Mouse (Mus musculus) liver, embryonic 15.5 days (tissue): ENCODE data around the gene Rpl36-ps4. TPM values are rescaled to one million over a fixed set of nuclear protein-coding genes. Genes with fewer than 3 reads are reported as not detected.

Experiments
- ATAC-seq: fragments of 200-750 bp; cut with Nextera tagmentation; 2 replicates; pipeline ENCODE4 v1.8.0; 2017; ENCODE audit warnings: moderate number of reproducible peaks, mild to moderate bottlenecking, moderate library complexity; ENCODE audit not compliant: insufficient read depth
- H3K27ac ChIP-seq: fragments of 300-500 bp; sonication (generic); replicated peaks from 2 replicates; pipeline ENCODE4 v1.5.1; 2015; ENCODE audit warnings: mild to moderate bottlenecking, inconsistent platforms
- H3K27me3 ChIP-seq: fragments of 300-500 bp; sonication (generic); 2 replicates; pipeline ENCODE4 v1.6.1; 2015; ENCODE audit warnings: mild to moderate bottlenecking, inconsistent platforms
- H3K36me3 ChIP-seq: fragments of 300-500 bp; sonication (generic); replicated peaks from 2 replicates; pipeline ENCODE4 v1.6.1; 2015; ENCODE audit warnings: moderate library complexity, mild to moderate bottlenecking, inconsistent platforms
- H3K4me1 ChIP-seq: fragments of 300-500 bp; sonication (generic); replicated peaks from 2 replicates; pipeline ENCODE4 v1.6.1; 2015; ENCODE audit warnings: inconsistent platforms
- H3K4me2 ChIP-seq: fragments of 300-500 bp; sonication (generic); 2 replicates; pipeline ENCODE4 v1.6.1; 2015; ENCODE audit warnings: moderate library complexity, mild to moderate bottlenecking, inconsistent platforms
- H3K4me3 ChIP-seq: fragments of 300-500 bp; sonication (generic); replicated peaks from 2 replicates; pipeline ENCODE4 v1.5.1; 2015; ENCODE audit warnings: mild to moderate bottlenecking, inconsistent platforms
- H3K9ac ChIP-seq: fragments of 300-500 bp; sonication (generic); 2 replicates; pipeline ENCODE4 v1.6.1; 2015; ENCODE audit warnings: moderate library complexity, mild to moderate bottlenecking, inconsistent platforms
- H3K9me3 ChIP-seq: fragments of 300-500 bp; sonication (generic); replicated peaks from 2 replicates; pipeline ENCODE4 v1.6.1; 2016; ENCODE audit warnings: inconsistent platforms
- WGBS: fragments of 180-500 bp; shearing (Covaris S2); methylation state at CpG from one replicate; pipeline ENCODE4 v1.1.7; 2015; ENCODE audit warnings: mixed read lengths; ENCODE audit not compliant: insufficient replicate concordance; 5-methylcytosine and 5-hydroxymethylcytosine counted together
- polyA plus RNA-seq: library from polyadenylated mRNA; unstranded; fragments of >200 nt; fragmentation: Nextera tagmentation; extraction: Ambion mirVana; gene quantifications from 2 replicates; pipeline ENCODE4 v1.2.1, GENCODE M21; 2015

Rpl36-ps4 gene
- polyA plus RNA-seq, result not detected in 2 replicates

- no peaks in the 10 kb centered on the region for H3K27me3 ChIP-seq
- H3K9me3 ChIP-seq, result no peaks in the 10 kb centered on the region
- ATAC-seq, result no peak
- no peaks in the 10 kb centered on the region for H3K36me3 ChIP-seq
- H3K4me1 ChIP-seq, result no peaks in the 10 kb centered on the region
- no peak within 1 kb of the TSS for H3K4me2 ChIP-seq
- no peak within 1 kb of the TSS for H3K4me3 ChIP-seq
- H3K27ac ChIP-seq, result no peak within 1 kb of the TSS
- 70% methylated on average over 5 of the region's 5 CpGs for WGBS
- no peak within 1 kb of the TSS for H3K9ac ChIP-seq
Observed at GRCm38 (mm10) chr17:87920677-87921076, at the start of gene Rpl36-ps4. TSS of gene Rpl36-ps4 (plus strand) at chr17:87920977.

GRCm38 (mm10) chr17:87871461-87872126, 49.2 kb upstream of the Rpl36-ps4 start:
- Histone ChIP-seq H3K4me1 (no peaks in the 10 kb centered on the region), H3K4me3 (no peak overlapping the region), H3K27ac (no peak overlapping the region), H3K36me3 (no peaks in the 10 kb centered on the region), H3K4me2 (no peak overlapping the region), H3K9ac (no peak overlapping the region), H3K27me3 (no peaks in the 10 kb centered on the region), H3K9me3 (no peaks in the 10 kb centered on the region)
- no peak for ATAC-seq
- 60% methylated on average over 13 of the region's 13 CpGs for WGBS

GRCm38 (mm10) chr17:87872286-87872685, 48.5 kb upstream of the Rpl36-ps4 start:
- no peak for ATAC-seq
- H3K4me1 ChIP-seq, result no peaks in the 10 kb centered on the region
- H3K9me3 ChIP-seq, result no peaks in the 10 kb centered on the region
- H3K27ac ChIP-seq, result no peak overlapping the region
- no peaks in the 10 kb centered on the region for H3K27me3 ChIP-seq
- H3K4me2 ChIP-seq, result no peak overlapping the region
- H3K4me3 ChIP-seq, result no peak overlapping the region
- no peaks in the 10 kb centered on the region for H3K36me3 ChIP-seq
- WGBS, result 47% methylated on average over 4 of the region's 4 CpGs
- no peak overlapping the region for H3K9ac ChIP-seq

GRCm38 (mm10) chr17:87873456-87873855, 47.3 kb upstream of the Rpl36-ps4 start:
- ATAC-seq, result no peak
- Histone ChIP-seq H3K4me1 (no peaks in the 10 kb centered on the region), H3K4me3 (no peak overlapping the region), H3K36me3 (no peaks in the 10 kb centered on the region), H3K9me3 (no peaks in the 10 kb centered on the region), H3K9ac (no peak overlapping the region), H3K27me3 (no peaks in the 10 kb centered on the region), H3K4me2 (no peak overlapping the region), H3K27ac (no peak overlapping the region)
- WGBS, result 55% methylated on average over 7 of the region's 7 CpGs

- Histone ChIP-seq H3K4me3 (no peak overlapping the region), H3K27me3 (no peaks in the 10 kb centered on the region), H3K9ac (no peak overlapping the region), H3K9me3 (no peaks in the 10 kb centered on the region), H3K4me2 (no peak overlapping the region), H3K36me3 (no peaks in the 10 kb centered on the region), H3K27ac (no peak overlapping the region), H3K4me1 (no peaks in the 10 kb centered on the region)
- ATAC-seq, result no peak
- WGBS, result 64% methylated on average over 4 of the region's 4 CpGs
Observed at GRCm38 (mm10) chr17:87873943-87874342, 46.8 kb upstream of the Rpl36-ps4 start.

GRCm38 (mm10) chr17:87875346-87875920, 45.3 kb upstream of the Rpl36-ps4 start:
- H3K9ac ChIP-seq, result no peak overlapping the region
- H3K27ac ChIP-seq, result no peak overlapping the region
- H3K4me2 ChIP-seq, result no peak overlapping the region
- H3K36me3 ChIP-seq, result no peaks in the 10 kb centered on the region
- no peaks in the 10 kb centered on the region for H3K4me1 ChIP-seq
- no peak overlapping the region for H3K4me3 ChIP-seq
- no peak for ATAC-seq
- WGBS, result 66% methylated on average over 8 of the region's 8 CpGs
- no peaks in the 10 kb centered on the region for H3K27me3 ChIP-seq
- no peaks in the 10 kb centered on the region for H3K9me3 ChIP-seq

GRCm38 (mm10) chr17:87876295-87877000, 44.3 kb upstream of the Rpl36-ps4 start:
- H3K4me2 ChIP-seq, result no peak overlapping the region
- H3K4me1 ChIP-seq, result no peaks in the 10 kb centered on the region
- H3K9ac ChIP-seq, result no peak overlapping the region
- no peak for ATAC-seq
- no peaks in the 10 kb centered on the region for H3K27me3 ChIP-seq
- WGBS, result 67% methylated on average over 11 of the region's 11 CpGs
- H3K36me3 ChIP-seq, result no peaks in the 10 kb centered on the region
- no peaks in the 10 kb centered on the region for H3K9me3 ChIP-seq
- H3K27ac ChIP-seq, result no peak overlapping the region
- no peak overlapping the region for H3K4me3 ChIP-seq

- H3K27me3 ChIP-seq, result no peaks in the 10 kb centered on the region
- H3K4me2 ChIP-seq, result no peak overlapping the region
- H3K27ac ChIP-seq, result no peak overlapping the region
- no peaks in the 10 kb centered on the region for H3K9me3 ChIP-seq
- no peaks in the 10 kb centered on the region for H3K4me1 ChIP-seq
- H3K4me3 ChIP-seq, result no peak overlapping the region
- no peaks in the 10 kb centered on the region for H3K36me3 ChIP-seq
- no peak for ATAC-seq
- WGBS, result 46% methylated on average over 25 of the region's 25 CpGs
- H3K9ac ChIP-seq, result no peak overlapping the region
Observed at GRCm38 (mm10) chr17:87877207-87878073, 43.3 kb upstream of the Rpl36-ps4 start.

GRCm38 (mm10) chr17:87878556-87879483, 42.0 kb upstream of the Rpl36-ps4 start:
- Histone ChIP-seq H3K9me3 (no peaks in the 10 kb centered on the region), H3K4me3 (no peak overlapping the region), H3K4me1 (no peaks in the 10 kb centered on the region), H3K36me3 (no peaks in the 10 kb centered on the region), H3K27ac (no peak overlapping the region), H3K27me3 (no peaks in the 10 kb centered on the region), H3K4me2 (no peak overlapping the region), H3K9ac (no peak overlapping the region)
- WGBS, result 62% methylated on average over 10 of the region's 10 CpGs
- ATAC-seq, result no peak

GRCm38 (mm10) chr17:87879484-87880225, 41.1 kb upstream of the Rpl36-ps4 start:
- Histone ChIP-seq H3K9me3 (no peaks in the 10 kb centered on the region), H3K4me2 (no peak overlapping the region), H3K27me3 (no peaks in the 10 kb centered on the region), H3K27ac (no peak overlapping the region), H3K36me3 (no peaks in the 10 kb centered on the region), H3K9ac (no peak overlapping the region), H3K4me1 (no peaks in the 10 kb centered on the region), H3K4me3 (no peak overlapping the region)
- no peak for ATAC-seq
- 64% methylated on average over 9 of the region's 9 CpGs for WGBS
